Mouse (Mus musculus) heart, embryonic 16.5 days (tissue): ENCODE results near the gene Slc35b1. TPM values are rescaled to one million over a fixed set of nuclear protein-coding genes. Genes with fewer than 3 reads are reported as not detected.

Experiments
- ATAC-seq: fragments of 200-750 bp; cut with Nextera tagmentation; replicated peaks from 2 replicates; pipeline ENCODE4 v1.8.0; 2017; ENCODE audit warnings: moderate number of reproducible peaks; ENCODE audit not compliant: insufficient read depth, low FRiP score; ENCODE audit errors: extremely low read depth
- H3K27ac ChIP-seq: fragments of 300-500 bp; sonication (generic); 2 replicates; pipeline ENCODE4 v1.5.1; 2014; ENCODE audit warnings: mild to moderate bottlenecking, low read length, control low read depth, moderate library complexity
- H3K27me3 ChIP-seq: fragments of 300-500 bp; sonication (generic); 2 replicates; pipeline ENCODE4 v1.6.1; 2014; ENCODE audit warnings: low read length, mixed read lengths; ENCODE audit not compliant: control insufficient read depth, insufficient read depth
- H3K36me3 ChIP-seq: fragments of 300-500 bp; sonication (generic); 2 replicates; pipeline ENCODE4 v1.6.1; 2014; ENCODE audit not compliant: control insufficient read depth, insufficient read depth
- H3K4me1 ChIP-seq: fragments of 300-500 bp; sonication (generic); 2 replicates; pipeline ENCODE4 v1.6.1; 2014; ENCODE audit warnings: low read length, mixed read lengths; ENCODE audit not compliant: control insufficient read depth, insufficient read depth
- H3K4me2 ChIP-seq: fragments of 300-500 bp; sonication (generic); 2 replicates; pipeline ENCODE4 v1.6.1; 2014; ENCODE audit warnings: low read depth, mild to moderate bottlenecking, control low read depth, low read length
- H3K4me3 ChIP-seq: fragments of 300-500 bp; sonication (generic); 2 replicates; pipeline ENCODE4 v1.5.1; 2014; ENCODE audit warnings: mild to moderate bottlenecking, control low read depth, low read length
- H3K9ac ChIP-seq: fragments of 300-500 bp; sonication (generic); 2 replicates; pipeline ENCODE4 v1.6.1; 2014; ENCODE audit warnings: low read length, control low read depth
- H3K9me3 ChIP-seq: fragments of 300-500 bp; sonication (generic); replicated peaks from 2 replicates; pipeline ENCODE4 v1.6.1; 2016; ENCODE audit warnings: low read length; ENCODE audit not compliant: control insufficient read depth
- WGBS: fragments of 180-500 bp; shearing (Covaris S2); extraction: QIAGEN DNeasy Blood & Tissue Kit; methylation state at CpG from one replicate; pipeline ENCODE4 v1.1.7; 2014; 5-methylcytosine and 5-hydroxymethylcytosine counted together
- polyA plus RNA-seq: library from polyadenylated mRNA; unstranded; fragments of >200 nt; fragmentation: Nextera tagmentation; extraction: Ambion mirVana; gene quantifications from 2 replicates; pipeline ENCODE4 v1.2.1, GENCODE M21; 2015

Gene Slc35b1
- polyA plus RNA-seq, 1 experiment from 2014 or later, result 73.0 TPM

- H3K4me2 ChIP-seq, result no peak overlapping the region
- 46% methylated on average over 1 of the region's 1 CpGs for WGBS
- H3K9ac ChIP-seq, result no peak overlapping the region; the same call in 1 of the 2 replicates
- no peaks in the 10 kb centered on the region for H3K36me3 ChIP-seq
- H3K4me3 ChIP-seq, result no peak overlapping the region
- H3K27me3 ChIP-seq, result no peaks in the 10 kb centered on the region; the same call in 1 of the 2 replicates
- H3K4me1 ChIP-seq, result no peaks in the 10 kb centered on the region; the same call in 1 of the 2 replicates
- no peak for ATAC-seq
- H3K27ac ChIP-seq, result 0 out of 2 replicates have a peak overlapping the region, but pooled peaks have one; percentile 8
- H3K9me3 ChIP-seq, result no peaks in the 10 kb centered on the region
These were observed 12.1 kb downstream of the Slc35b1 start for GRCm38 (mm10) chr11:95396548-95396947.

GRCm38 (mm10) chr11:95397843-95398835 is 13.6 kb downstream of the Slc35b1 start:
- H3K9me3 ChIP-seq, result no peaks in the 10 kb centered on the region
- ATAC-seq, result no peak
- H3K4me3 ChIP-seq, result no peak overlapping the region
- no peaks in the 10 kb centered on the region for H3K36me3 ChIP-seq
- H3K9ac ChIP-seq, result no peak overlapping the region
- H3K4me2 ChIP-seq, result peak overlapping the region; percentile 14; the same call in 1 of the 2 replicates
- no peaks in the 10 kb centered on the region; the same call in 1 of the 2 replicates for H3K27me3 ChIP-seq
- 49% methylated on average over 14 of the region's 14 CpGs for WGBS
- H3K4me1 ChIP-seq, result peaks cover 6% of the 10 kb centered on the region
- no peak overlapping the region for H3K27ac ChIP-seq

GRCm38 (mm10) chr11:95399520-95400020 is 15.1 kb downstream of the Slc35b1 start:
- Histone ChIP-seq H3K9ac (no peak overlapping the region), H3K27ac (no peak overlapping the region), H3K27me3 (no peaks in the 10 kb centered on the region; the same call in 1 of the 2 replicates), H3K4me1 (peaks cover 6% of the 10 kb centered on the region), H3K9me3 (no peaks in the 10 kb centered on the region), H3K4me3 (no peak overlapping the region), H3K36me3 (no peaks in the 10 kb centered on the region), H3K4me2 (no peak overlapping the region)
- ATAC-seq, result no peak
- 63% methylated on average over 13 of the region's 13 CpGs for WGBS

GRCm38 (mm10) chr11:95401568-95401967 is 17.1 kb downstream of the Slc35b1 start:
- no peaks in the 10 kb centered on the region for H3K9me3 ChIP-seq
- peaks cover 6% of the 10 kb centered on the region for H3K4me1 ChIP-seq
- no peak overlapping the region for H3K4me3 ChIP-seq
- H3K9ac ChIP-seq, result no peak overlapping the region
- no peak overlapping the region for H3K27ac ChIP-seq
- no peaks in the 10 kb centered on the region for H3K36me3 ChIP-seq
- no peak for ATAC-seq
- no peaks in the 10 kb centered on the region; the same call in 1 of the 2 replicates for H3K27me3 ChIP-seq
- 88% methylated on average over 5 of the region's 5 CpGs for WGBS
- no peak overlapping the region for H3K4me2 ChIP-seq

- H3K4me1 ChIP-seq, result peaks cover 6% of the 10 kb centered on the region
- 22% methylated on average over 5 of the region's 5 CpGs for WGBS
- no peak overlapping the region for H3K4me3 ChIP-seq
- H3K27ac ChIP-seq, result peak overlapping the region; percentile 89
- H3K9ac ChIP-seq, result peak overlapping the region; percentile 38; the same call in 1 of the 2 replicates
- no peak for ATAC-seq
- no peaks in the 10 kb centered on the region for H3K36me3 ChIP-seq
- H3K27me3 ChIP-seq, result no peaks in the 10 kb centered on the region; the same call in 1 of the 2 replicates
- no peaks in the 10 kb centered on the region for H3K9me3 ChIP-seq
- H3K4me2 ChIP-seq, result peak overlapping the region; percentile 47
These were observed 17.7 kb downstream of the Slc35b1 start for GRCm38 (mm10) chr11:95402196-95402595.

GRCm38 (mm10) chr11:95402658-95403101 is 18.2 kb downstream of the Slc35b1 start:
- no peaks in the 10 kb centered on the region for H3K9me3 ChIP-seq
- peak; percentile 72 for ATAC-seq
- H3K27me3 ChIP-seq, result no peaks in the 10 kb centered on the region; the same call in 1 of the 2 replicates
- no peak overlapping the region for H3K4me3 ChIP-seq
- peak overlapping the region; percentile 47 for H3K4me2 ChIP-seq
- peaks cover 6% of the 10 kb centered on the region for H3K4me1 ChIP-seq
- peak overlapping the region; percentile 89 for H3K27ac ChIP-seq
- no peaks in the 10 kb centered on the region for H3K36me3 ChIP-seq
- WGBS, result 7% methylated on average over 8 of the region's 8 CpGs
- H3K9ac ChIP-seq, result peak overlapping the region; percentile 57; the same call in 1 of the 2 replicates

GRCm38 (mm10) chr11:95403382-95404340 is 19.2 kb downstream of the Slc35b1 start:
- Histone ChIP-seq H3K9me3 (no peaks in the 10 kb centered on the region), H3K4me3 (no peak overlapping the region), H3K9ac (no peak overlapping the region), H3K27me3 (no peaks in the 10 kb centered on the region; the same call in 1 of the 2 replicates), H3K27ac (peak overlapping the region; percentile 89), H3K4me2 (no peak overlapping the region), H3K4me1 (peaks cover 6% of the 10 kb centered on the region), H3K36me3 (no peaks in the 10 kb centered on the region)
- WGBS, result 77% methylated on average over 16 of the region's 16 CpGs
- no peak for ATAC-seq

GRCm38 (mm10) chr11:95405771-95406170 is 21.3 kb downstream of the Slc35b1 start:
- 69% methylated on average over 4 of the region's 4 CpGs for WGBS
- Histone ChIP-seq H3K27me3 (no peaks in the 10 kb centered on the region), H3K4me3 (no peak overlapping the region), H3K9me3 (no peaks in the 10 kb centered on the region), H3K36me3 (no peaks in the 10 kb centered on the region), H3K9ac (no peak overlapping the region), H3K4me1 (peaks cover 6% of the 10 kb centered on the region), H3K27ac (no peak overlapping the region), H3K4me2 (no peak overlapping the region)
- ATAC-seq, result no peak
